Mouse (Mus musculus): ENCODE results near the gene Olfr630. TPM values are rescaled to one million over a fixed set of nuclear protein-coding genes. Genes with fewer than 3 reads are reported as not detected.

Gene Olfr630
- polyA plus RNA-seq, 1 experiment from 2014 or later: not detected

- Histone ChIP-seq H3K4me1 (no peaks in the 10 kb centered on the region), H3K27ac (no peak overlapping the region), H3K9me3 (replicated peaks) (no peaks in the 10 kb centered on the region), H3K27me3 (no peaks in the 10 kb centered on the region), H3K4me3 (no peak overlapping the region), H3K4me2 (replicated peaks) (no peak overlapping the region), H3K36me3 (no peaks in the 10 kb centered on the region), H3K9ac (no peak overlapping the region)
- no peak for ATAC-seq (ENCODE audit: low FRiP score)
- WGBS: 35% methylated on average over 2 of the region's 2 CpGs
Measured at GRCm38 (mm10) chr7:103712024-103712423, 45.1 kb downstream of the Olfr630 start.

Other genes starting within 250 kb of the Olfr630 start
- not detected in 2 replicates for gene Olfr610, start 245.2 kb downstream of the Olfr630 start, polyA plus RNA-seq (2016; fragmentation: Nextera tagmentation; extraction: Ambion mirVana)
- gene Olfr611, start 236.5 kb downstream of the Olfr630 start, polyA plus RNA-seq (2016; fragmentation: Nextera tagmentation; extraction: Ambion mirVana): not detected in 2 replicates
- not detected in 2 replicates for gene Olfr612, start 214.6 kb downstream of the Olfr630 start, polyA plus RNA-seq (2016; fragmentation: Nextera tagmentation; extraction: Ambion mirVana)
- not detected in 2 replicates for gene Olfr613, start 209.3 kb downstream of the Olfr630 start, polyA plus RNA-seq (2016; fragmentation: Nextera tagmentation; extraction: Ambion mirVana)
- not detected in 2 replicates for gene Olfr615, start 201.3 kb downstream of the Olfr630 start, polyA plus RNA-seq (2016; fragmentation: Nextera tagmentation; extraction: Ambion mirVana)
- gene Olfr616, start 188.2 kb downstream of the Olfr630 start, polyA plus RNA-seq (2016; fragmentation: Nextera tagmentation; extraction: Ambion mirVana): not detected in 2 replicates
- not detected in 2 replicates for gene Olfr617, start 184.3 kb downstream of the Olfr630 start, polyA plus RNA-seq (2016; fragmentation: Nextera tagmentation; extraction: Ambion mirVana)
- not detected in 2 replicates for gene Olfr618, start 167.2 kb downstream of the Olfr630 start, polyA plus RNA-seq (2016; fragmentation: Nextera tagmentation; extraction: Ambion mirVana)
- not detected in 2 replicates for gene Olfr619, start 156.8 kb downstream of the Olfr630 start, polyA plus RNA-seq (2016; fragmentation: Nextera tagmentation; extraction: Ambion mirVana)
- gene Olfr620, start 144.8 kb downstream of the Olfr630 start, polyA plus RNA-seq (2016; fragmentation: Nextera tagmentation; extraction: Ambion mirVana): not detected in 2 replicates
- not detected in 2 replicates for gene Olfr622, start 114.6 kb downstream of the Olfr630 start, polyA plus RNA-seq (2016; fragmentation: Nextera tagmentation; extraction: Ambion mirVana)
- not detected in 2 replicates for gene Olfr623, start 93.6 kb downstream of the Olfr630 start, polyA plus RNA-seq (2016; fragmentation: Nextera tagmentation; extraction: Ambion mirVana)
- gene Olfr624, start 86.1 kb downstream of the Olfr630 start, polyA plus RNA-seq (2016; fragmentation: Nextera tagmentation; extraction: Ambion mirVana): 0.04 and 0.07 TPM in 2 replicates
- not detected in 2 replicates for gene Olfr625-ps1, start 74.6 kb downstream of the Olfr630 start, polyA plus RNA-seq (2016; fragmentation: Nextera tagmentation; extraction: Ambion mirVana)
- gene Olfr243, start 42.7 kb downstream of the Olfr630 start, polyA plus RNA-seq (2016; fragmentation: Nextera tagmentation; extraction: Ambion mirVana): not detected in 2 replicates
- not detected in 2 replicates for gene Olfr628, start 27.0 kb downstream of the Olfr630 start, polyA plus RNA-seq (2016; fragmentation: Nextera tagmentation; extraction: Ambion mirVana)
- gene Olfr629, start 12.4 kb downstream of the Olfr630 start, polyA plus RNA-seq (2016; fragmentation: Nextera tagmentation; extraction: Ambion mirVana): not detected in 2 replicates
- not detected in 2 replicates for gene Olfr69, start 14.3 kb upstream of the Olfr630 start, polyA plus RNA-seq (2016; fragmentation: Nextera tagmentation; extraction: Ambion mirVana)
- not detected in 2 replicates for gene Olfr68, start 22.4 kb upstream of the Olfr630 start, polyA plus RNA-seq (2016; fragmentation: Nextera tagmentation; extraction: Ambion mirVana)
- not detected in 2 replicates for gene Olfr67, start 34.5 kb upstream of the Olfr630 start, polyA plus RNA-seq (2016; fragmentation: Nextera tagmentation; extraction: Ambion mirVana)
- 799 and 940 TPM in 2 replicates for gene Hbb-bt, start 56.7 kb upstream of the Olfr630 start, polyA plus RNA-seq (2016; fragmentation: Nextera tagmentation; extraction: Ambion mirVana)
- gene Hbb-bs, start 70.8 kb upstream of the Olfr630 start, polyA plus RNA-seq (2016; fragmentation: Nextera tagmentation; extraction: Ambion mirVana): 613 and 772 TPM in 2 replicates
- gene Hbb-bh2, start 83.2 kb upstream of the Olfr630 start, polyA plus RNA-seq (2016; fragmentation: Nextera tagmentation; extraction: Ambion mirVana): not detected in 2 replicates
- gene Hbb-bh1, start 85.8 kb upstream of the Olfr630 start, polyA plus RNA-seq (2016; fragmentation: Nextera tagmentation; extraction: Ambion mirVana): 614 and 792 TPM in 2 replicates
- gene Hbb-y, start 95.9 kb upstream of the Olfr630 start, polyA plus RNA-seq (2016; fragmentation: Nextera tagmentation; extraction: Ambion mirVana): 8,282 and 10,510 TPM in 2 replicates
- not detected in 2 replicates for gene Olfr66, start 128.9 kb upstream of the Olfr630 start, polyA plus RNA-seq (2016; fragmentation: Nextera tagmentation; extraction: Ambion mirVana)
- gene Olfr64, start 137.2 kb upstream of the Olfr630 start, polyA plus RNA-seq (2016; fragmentation: Nextera tagmentation; extraction: Ambion mirVana): not detected in 2 replicates
- gene Olfr65, start 146.2 kb upstream of the Olfr630 start, polyA plus RNA-seq (2016; fragmentation: Nextera tagmentation; extraction: Ambion mirVana): not detected in 2 replicates
- not detected in 2 replicates for gene Olfr631, start 171.5 kb upstream of the Olfr630 start, polyA plus RNA-seq (2016; fragmentation: Nextera tagmentation; extraction: Ambion mirVana)
- not detected in 2 replicates for gene Olfr632, start 177.0 kb upstream of the Olfr630 start, polyA plus RNA-seq (2016; fragmentation: Nextera tagmentation; extraction: Ambion mirVana)
- gene Olfr633, start 187.1 kb upstream of the Olfr630 start, polyA plus RNA-seq (2016; fragmentation: Nextera tagmentation; extraction: Ambion mirVana): not detected in 2 replicates
- gene Olfr635, start 213.8 kb upstream of the Olfr630 start, polyA plus RNA-seq (2016; fragmentation: Nextera tagmentation; extraction: Ambion mirVana): not detected in 2 replicates
- not detected in 2 replicates for gene Olfr638, start 241.4 kb upstream of the Olfr630 start, polyA plus RNA-seq (2016; fragmentation: Nextera tagmentation; extraction: Ambion mirVana)